Comparison of ENCODE assay signal across 8 mouse cellular contexts in the genomic region with DNA sequence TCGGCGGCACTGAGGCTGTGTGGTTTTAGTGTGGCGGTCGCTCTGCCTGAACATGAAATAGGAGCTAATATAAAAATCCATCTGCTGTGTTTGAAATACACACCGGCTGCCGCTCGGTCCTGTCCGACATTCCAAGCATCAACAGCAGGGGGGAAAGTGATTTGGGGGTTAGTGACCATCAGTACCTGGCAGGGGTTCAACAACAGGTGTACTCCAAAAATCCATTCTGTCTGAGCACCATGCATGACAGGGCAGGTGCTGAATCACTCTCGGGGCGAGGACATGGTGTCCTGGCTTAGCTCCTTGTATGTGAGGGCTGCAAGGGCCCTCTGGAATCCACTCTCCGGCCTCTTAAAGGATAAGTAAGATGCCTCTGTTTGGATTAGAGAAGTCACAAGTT. TPM values are rescaled to one million over a fixed set of nuclear protein-coding genes. Genes with fewer than 3 reads are reported as not detected.
DNase-seq lines count a peak whose midpoint lies in the region; ATAC-seq and TF ChIP-seq lines count a peak whose summit lies in the region.

No protein-coding gene starts in this region.

- H3K9me3 ChIP-seq in forebrain, embryonic 12.5 days = no peaks in the 10 kb centered on the region
- H3K9me3 ChIP-seq in liver, embryonic 16.5 days (replicated peaks; ENCODE audit: control insufficient read depth, low read length) = no peaks in the 10 kb centered on the region
- H3K9me3 ChIP-seq in stomach, embryonic 14.5 days (ENCODE audit: control insufficient read depth, low read depth, low read length) = no peaks in the 10 kb centered on the region

- WGBS in forebrain, embryonic 12.5 days = 16% methylated on average over 11 of the region's 11 CpGs
- 35% methylated on average over 11 of the region's 11 CpGs for WGBS in liver, embryonic 16.5 days (ENCODE audit: insufficient replicate concordance)
- 18% methylated on average over 11 of the region's 11 CpGs for WGBS in stomach, embryonic 14.5 days

- H3K27ac ChIP-seq in layer of hippocampus, adult 2 months = peak overlapping the region; percentile 24
- H3K27ac ChIP-seq in forebrain, embryonic 12.5 days = no peak overlapping the region
- H3K27ac ChIP-seq in liver, embryonic 16.5 days (ENCODE audit: low read length) = no peak overlapping the region
- H3K27ac ChIP-seq in stomach, embryonic 14.5 days (ENCODE audit: low read length) = no peak overlapping the region

- TF ChIP-seq CTCF in layer of hippocampus, adult 2 months (conservative IDR thresholded peaks at IDR 0.05) = no peak

- 0 out of 2 replicates have a peak, but pooled peaks have one; percentile 20 for ATAC-seq in forebrain, embryonic 12.5 days (ENCODE audit: low FRiP score)
- no peak for ATAC-seq in liver, embryonic 16.5 days (ENCODE audit: low read depth)
- no peak for ATAC-seq in stomach, embryonic 14.5 days (ENCODE audit: insufficient number of reproducible peaks, insufficient read depth, low FRiP score, low read depth)
- ATAC-seq in megakaryocyte-erythroid progenitor cell, adult 5-6 weeks (replicated peaks; ENCODE audit: low FRiP score, low TSS enrichment, poor library complexity, severe bottlenecking) = no peak

- 0 out of 2 replicates have a peak overlapping the region, but pooled peaks have one; percentile 33 for H3K9ac ChIP-seq in forebrain, embryonic 12.5 days
- no peak overlapping the region for H3K9ac ChIP-seq in liver, embryonic 16.5 days (ENCODE audit: low read depth, low read length)
- no peak overlapping the region for H3K9ac ChIP-seq in stomach, embryonic 14.5 days (replicated peaks; ENCODE audit: low read depth, low read length)

- H3K36me3 ChIP-seq in forebrain, embryonic 12.5 days (replicated peaks) = no peaks in the 10 kb centered on the region
- no peaks in the 10 kb centered on the region for H3K36me3 ChIP-seq in liver, embryonic 16.5 days (ENCODE audit: control insufficient read depth, insufficient read depth)
- H3K36me3 ChIP-seq in stomach, embryonic 14.5 days (ENCODE audit: control insufficient read depth, insufficient read depth, low read length) = no peaks in the 10 kb centered on the region

- H3K4me2 ChIP-seq in forebrain, embryonic 12.5 days = peak overlapping the region; percentile 51
- H3K4me2 ChIP-seq in liver, embryonic 16.5 days (ENCODE audit: low read depth, low read length) = peak overlapping the region; percentile 17; the same call in 1 of the 2 replicates
- H3K4me2 ChIP-seq in stomach, embryonic 14.5 days (replicated peaks; ENCODE audit: low read depth, low read length) = peak overlapping the region; percentile 38

- H3K27me3 ChIP-seq in forebrain, embryonic 12.5 days = peaks cover 49% of the 10 kb centered on the region
- peaks cover 13% of the 10 kb centered on the region for H3K27me3 ChIP-seq in liver, embryonic 16.5 days (ENCODE audit: control insufficient read depth, insufficient read depth, low read depth, low read length)
- H3K27me3 ChIP-seq in stomach, embryonic 14.5 days (ENCODE audit: control insufficient read depth, insufficient read depth, low read length) = no peaks in the 10 kb centered on the region

- DNase-seq in layer of hippocampus, adult 2 months (ENCODE audit: low spot score in 2 of 2) = no peak
- DNase-seq in layer of hippocampus, postnatal 25 days (ENCODE audit: extremely low spot score in 1 of 2, low spot score in 1 of 2) = no peak
- no peak for DNase-seq in layer of hippocampus, adult 11-12 months (ENCODE audit: low spot score)
- DNase-seq in adrenal gland, postnatal 36 days = no peak

- H3K4me3 ChIP-seq in layer of hippocampus, adult 2 months = peak overlapping the region; percentile 42
- H3K4me3 ChIP-seq in forebrain, embryonic 12.5 days (replicated peaks) = peak overlapping the region; percentile 29; the same call in 1 of the 2 replicates
- H3K4me3 ChIP-seq in liver, embryonic 16.5 days (ENCODE audit: low read depth, low read length) = no peak overlapping the region
- peak overlapping the region; percentile 11; the same call in 1 of the 2 replicates for H3K4me3 ChIP-seq in stomach, embryonic 14.5 days (ENCODE audit: low read depth, low read length)

- H3K4me1 ChIP-seq in forebrain, embryonic 12.5 days = peaks cover 43% of the 10 kb centered on the region
- no peaks in the 10 kb centered on the region for H3K4me1 ChIP-seq in liver, embryonic 16.5 days (ENCODE audit: control insufficient read depth, low read depth, low read length)
- peaks cover 12% of the 10 kb centered on the region; the same call in 1 of the 2 replicates for H3K4me1 ChIP-seq in stomach, embryonic 14.5 days (ENCODE audit: control insufficient read depth, insufficient read depth, low read length)

RNA-seq across cellular contexts. Expression of a gene that starts 41.0 kb away (rescaled TPM):
- total RNA-seq in layer of hippocampus, adult 2 months (2021) = 10 to 100 TPM; 52.5 to 56.7 TPM
- 10 to 100 TPM; 40.9 to 49.4 TPM for total RNA-seq in layer of hippocampus, postnatal 25 days (2021)
- 31.0 and 40.3 TPM in 2 replicates for polyA plus RNA-seq in forebrain, embryonic 12.5 days (2016; fragmentation: Nextera tagmentation; extraction: Ambion mirVana)
- 7.1 and 7.7 TPM in 2 replicates for polyA plus RNA-seq in liver, embryonic 16.5 days (2015; fragmentation: Nextera tagmentation; extraction: Ambion mirVana)
- 8.3 and 9.6 TPM in 2 replicates for polyA plus RNA-seq in stomach, embryonic 14.5 days (2014; fragmentation: Nextera tagmentation; extraction: Ambion mirVana)
- total RNA-seq in megakaryocyte-erythroid progenitor cell, adult 5-6 weeks (2014; fragmentation: Nextera tagmentation) = 13.4 and 26.0 TPM in 2 replicates
- 7.4 and 9.7 TPM in 2 replicates for total RNA-seq in megakaryocyte-erythroid progenitor cell, adult 5-6 weeks (2017)
- total RNA-seq in adrenal gland, postnatal 36 days (2021) = 10 to 100 TPM; 21.1 to 35.0 TPM

RNA-seq across cellular contexts. Expression of a gene that starts 52.6 kb away (rescaled TPM):
- 10 to 100 TPM; 44.6 to 47.4 TPM for total RNA-seq in layer of hippocampus, adult 2 months (2021)
- 10 to 100 TPM; 49.4 to 52.0 TPM for total RNA-seq in layer of hippocampus, postnatal 25 days (2021)
- 168 and 172 TPM in 2 replicates for polyA plus RNA-seq in forebrain, embryonic 12.5 days (2016; fragmentation: Nextera tagmentation; extraction: Ambion mirVana)
- 24.7 and 26.2 TPM in 2 replicates for polyA plus RNA-seq in liver, embryonic 16.5 days (2015; fragmentation: Nextera tagmentation; extraction: Ambion mirVana)
- polyA plus RNA-seq in stomach, embryonic 14.5 days (2014; fragmentation: Nextera tagmentation; extraction: Ambion mirVana) = 100 and 105 TPM in 2 replicates
- total RNA-seq in megakaryocyte-erythroid progenitor cell, adult 5-6 weeks (2014; fragmentation: Nextera tagmentation) = 91.7 and 97.1 TPM in 2 replicates
- 120 and 130 TPM in 2 replicates for total RNA-seq in megakaryocyte-erythroid progenitor cell, adult 5-6 weeks (2017)
- 10 to 100 TPM; 77.2 to 78.2 TPM for total RNA-seq in adrenal gland, postnatal 36 days (2021)
